Mouse (Mus musculus): ENCODE results near the gene Coasy. TPM values are rescaled to one million over a fixed set of nuclear protein-coding genes. Genes with fewer than 3 reads are reported as not detected.
A peak's percentile ranks its signal among the peaks of the same experiment; 100 is the strongest.

The Coasy gene
- polyA plus RNA-seq, 1 experiment from 2014 or later, result 37.5 TPM

- peaks cover 36% of the 10 kb centered on the region for H3K4me1 ChIP-seq
- H3K4me2 ChIP-seq, result no peak overlapping the region
- no peak for ATAC-seq (ENCODE audit: low FRiP score)
- peaks cover under 1% of the 10 kb centered on the region; the same call in 1 of the 2 replicates for H3K36me3 ChIP-seq
- H3K27ac ChIP-seq (replicated peaks), result no peak overlapping the region
- no peak overlapping the region for H3K4me3 ChIP-seq (replicated peaks)
- H3K9ac ChIP-seq (replicated peaks), result no peak overlapping the region
- peaks cover 41% of the 10 kb centered on the region for H3K27me3 ChIP-seq (replicated peaks)
- 67% methylated on average over 5 of the region's 5 CpGs for WGBS
- no peaks in the 10 kb centered on the region for H3K9me3 ChIP-seq (replicated peaks)
Measured at GRCm38 (mm10) chr11:101080421-101080820, 1.9 kb upstream of the Coasy start.

DNA sequence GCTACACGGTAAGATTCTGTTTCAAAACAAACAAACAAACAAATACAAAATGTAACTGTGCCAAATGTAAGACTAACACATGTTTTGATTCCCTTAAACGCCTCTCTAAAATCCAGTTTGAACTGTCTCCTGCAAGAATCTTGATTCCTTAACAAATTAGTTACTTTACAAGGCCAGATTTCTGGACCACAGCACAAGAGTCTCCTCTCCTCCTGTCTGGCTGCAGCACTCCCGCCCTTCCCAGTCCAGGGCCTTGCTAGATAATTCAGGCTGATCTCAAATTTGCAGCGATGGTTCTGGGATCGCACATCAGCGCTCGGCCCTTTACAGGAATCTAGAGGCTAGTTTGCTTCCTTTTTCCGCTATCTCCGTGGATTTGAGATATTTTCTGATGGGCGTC is 706 bp upstream of the Coasy start:
- H3K36me3 ChIP-seq, result peaks cover 2% of the 10 kb centered on the region; the same call in 1 of the 2 replicates
- H3K4me2 ChIP-seq, result peak overlapping the region; percentile 99
- H3K4me1 ChIP-seq, result peaks cover 49% of the 10 kb centered on the region
- peak overlapping the region; percentile 82 for H3K4me3 ChIP-seq (replicated peaks)
- ATAC-seq (ENCODE audit: low FRiP score), result no peak
- no peaks in the 10 kb centered on the region for H3K9me3 ChIP-seq (replicated peaks)
- H3K27ac ChIP-seq (replicated peaks), result peak overlapping the region; percentile 93
- WGBS, result 6% methylated on average over 10 of the region's 10 CpGs
- peaks cover 38% of the 10 kb centered on the region for H3K27me3 ChIP-seq (replicated peaks)
- H3K9ac ChIP-seq (replicated peaks), result peak overlapping the region; percentile 47

DNA sequence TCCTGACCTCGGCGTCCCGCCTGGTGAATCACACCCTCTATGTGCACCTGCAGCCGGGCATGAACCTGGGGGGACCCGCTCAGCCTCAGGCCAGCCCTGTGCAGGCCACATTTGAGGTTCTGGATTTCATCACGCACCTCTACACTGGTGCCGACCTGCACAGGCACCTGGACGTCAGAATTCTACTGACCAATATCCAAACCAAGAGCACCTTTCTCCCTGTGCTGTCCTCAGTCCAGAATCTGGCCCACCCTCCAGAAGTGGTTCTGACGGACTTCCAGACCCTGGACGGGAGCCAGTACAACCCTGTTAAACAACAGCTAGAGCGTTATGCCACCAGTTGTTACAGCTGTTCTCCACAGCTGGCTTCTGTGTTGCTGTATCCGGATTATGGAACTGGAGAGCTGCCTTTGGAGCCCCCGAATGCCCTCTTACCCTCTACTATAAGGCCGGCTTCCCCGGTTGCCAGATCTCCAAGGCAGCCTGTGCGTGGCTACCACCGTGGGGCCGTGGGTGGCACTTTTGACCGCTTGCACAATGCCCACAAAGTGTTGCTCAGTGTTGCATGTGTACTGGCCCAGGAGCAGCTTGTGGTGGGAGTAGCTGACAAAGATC is 825 bp downstream of the Coasy start:
- peaks cover 59% of the 10 kb centered on the region for H3K4me1 ChIP-seq
- H3K36me3 ChIP-seq, result 0 out of 2 replicates have a peak, but pooled peaks cover 2% of the 10 kb centered on the region
- peak overlapping the region; percentile 93 for H3K27ac ChIP-seq (replicated peaks)
- H3K9me3 ChIP-seq (replicated peaks), result no peaks in the 10 kb centered on the region
- H3K4me3 ChIP-seq (replicated peaks), result peak overlapping the region; percentile 82
- H3K9ac ChIP-seq (replicated peaks), result peak overlapping the region; percentile 91
- 38% methylated on average over 19 of the region's 19 CpGs for WGBS
- peak overlapping the region; percentile 99 for H3K4me2 ChIP-seq
- ATAC-seq (ENCODE audit: low FRiP score), result peak; percentile 2; the same call in 1 of the 2 replicates
- peaks cover 22% of the 10 kb centered on the region for H3K27me3 ChIP-seq (replicated peaks)

DNA sequence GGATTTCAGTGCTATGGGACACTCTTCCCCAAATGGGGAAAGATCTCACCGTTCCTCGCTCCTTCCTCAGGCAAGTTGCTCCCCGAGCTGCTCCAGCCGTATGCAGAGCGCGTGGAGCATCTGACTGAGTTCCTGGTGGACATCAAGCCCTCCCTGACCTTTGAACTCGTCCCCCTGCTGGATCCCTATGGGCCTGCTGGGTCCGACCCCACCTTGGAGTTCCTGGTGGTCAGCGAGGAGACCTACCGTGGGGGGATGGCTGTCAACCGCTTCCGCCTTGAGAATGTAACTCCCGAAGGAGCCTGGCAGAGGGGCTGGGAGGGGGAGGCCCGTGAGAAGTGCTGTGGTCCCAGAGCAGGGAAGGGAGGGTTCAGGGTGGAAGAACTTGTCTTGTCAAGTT is 1.9 kb downstream of the Coasy start:
- ATAC-seq (ENCODE audit: low FRiP score), result no peak
- Histone ChIP-seq H3K9me3 (replicated peaks) (no peaks in the 10 kb centered on the region), H3K4me1 (peaks cover 65% of the 10 kb centered on the region), H3K36me3 (peaks cover 5% of the 10 kb centered on the region), H3K9ac (replicated peaks) (no peak overlapping the region), H3K27ac (replicated peaks) (no peak overlapping the region), H3K4me3 (replicated peaks) (no peak overlapping the region), H3K27me3 (replicated peaks) (peaks cover 12% of the 10 kb centered on the region), H3K4me2 (no peak overlapping the region)
- WGBS, result 87% methylated on average over 14 of the region's 14 CpGs

- no peak overlapping the region for H3K4me2 ChIP-seq
- no peak overlapping the region for H3K4me3 ChIP-seq (replicated peaks)
- H3K4me1 ChIP-seq, result peaks cover 60% of the 10 kb centered on the region
- H3K27ac ChIP-seq (replicated peaks), result no peak overlapping the region
- H3K36me3 ChIP-seq, result peaks cover 11% of the 10 kb centered on the region
- no peak for ATAC-seq (ENCODE audit: low FRiP score)
- H3K27me3 ChIP-seq (replicated peaks), result peaks cover 6% of the 10 kb centered on the region
- H3K9ac ChIP-seq (replicated peaks), result no peak overlapping the region
- H3K9me3 ChIP-seq (replicated peaks), result no peaks in the 10 kb centered on the region
- WGBS, result 92% methylated on average over 12 of the region's 12 CpGs
Measured at GRCm38 (mm10) chr11:101084811-101085210, 2.4 kb downstream of the Coasy start.

- H3K9ac ChIP-seq (replicated peaks), result peak overlapping the region; percentile 78
- no peak for ATAC-seq (ENCODE audit: low FRiP score)
- WGBS, result 92% methylated on average over 18 of the region's 18 CpGs
- H3K4me3 ChIP-seq (replicated peaks), result 0 out of 2 replicates have a peak overlapping the region, but pooled peaks have one; percentile 75
- H3K4me1 ChIP-seq, result peaks cover 59% of the 10 kb centered on the region
- H3K9me3 ChIP-seq (replicated peaks), result no peaks in the 10 kb centered on the region
- H3K4me2 ChIP-seq, result peak overlapping the region; percentile 89
- H3K36me3 ChIP-seq, result peaks cover 20% of the 10 kb centered on the region
- no peaks in the 10 kb centered on the region for H3K27me3 ChIP-seq (replicated peaks)
- peak overlapping the region; percentile 91 for H3K27ac ChIP-seq (replicated peaks)
Measured at GRCm38 (mm10) chr11:101085617-101086322, 3.4 kb downstream of the Coasy start.

GRCm38 (mm10) chr11:101086323-101086674 is 3.9 kb downstream of the Coasy start:
- Histone ChIP-seq H3K4me1 (peaks cover 56% of the 10 kb centered on the region), H3K4me2 (peak overlapping the region; percentile 89), H3K9ac (replicated peaks) (peak overlapping the region; percentile 78), H3K9me3 (replicated peaks) (no peaks in the 10 kb centered on the region), H3K36me3 (peaks cover 25% of the 10 kb centered on the region), H3K27ac (replicated peaks) (peak overlapping the region; percentile 91), H3K27me3 (replicated peaks) (no peaks in the 10 kb centered on the region), H3K4me3 (replicated peaks) (peak overlapping the region; percentile 75)
- ATAC-seq (ENCODE audit: low FRiP score), result no peak
- 82% methylated on average over 6 of the region's 6 CpGs for WGBS

GRCm38 (mm10) chr11:101086756-101087681 is 4.7 kb downstream of the Coasy start, which contains the start of gene Mlx:
Mlx (plus strand) TSS chr11:101087277.
- ATAC-seq (ENCODE audit: low FRiP score), result peak; percentile 87
- Histone ChIP-seq H3K4me1 (peaks cover 49% of the 10 kb centered on the region), H3K9me3 (replicated peaks) (no peaks in the 10 kb centered on the region), H3K4me3 (replicated peaks) (peak within 1 kb of the TSS; percentile 75), H3K27me3 (replicated peaks) (no peaks in the 10 kb centered on the region), H3K9ac (replicated peaks) (peak within 1 kb of the TSS; percentile 78), H3K36me3 (peaks cover 33% of the 10 kb centered on the region), H3K4me2 (peak within 1 kb of the TSS; percentile 89), H3K27ac (replicated peaks) (peak within 1 kb of the TSS; percentile 91)
- WGBS, result under 1% methylated on average over 52 of the region's 52 CpGs

GRCm38 (mm10) chr11:101087682-101088055 is 5.3 kb downstream of the Coasy start:
- peaks cover 47% of the 10 kb centered on the region for H3K4me1 ChIP-seq
- H3K9ac ChIP-seq (replicated peaks), result peak overlapping the region; percentile 78
- H3K4me3 ChIP-seq (replicated peaks), result peak overlapping the region; percentile 75
- H3K36me3 ChIP-seq, result peaks cover 39% of the 10 kb centered on the region
- peak overlapping the region; percentile 91 for H3K27ac ChIP-seq (replicated peaks)
- 8% methylated on average over 8 of the region's 8 CpGs for WGBS
- ATAC-seq (ENCODE audit: low FRiP score), result no peak
- no peaks in the 10 kb centered on the region for H3K27me3 ChIP-seq (replicated peaks)
- H3K4me2 ChIP-seq, result peak overlapping the region; percentile 89
- no peaks in the 10 kb centered on the region for H3K9me3 ChIP-seq (replicated peaks)

DNA sequence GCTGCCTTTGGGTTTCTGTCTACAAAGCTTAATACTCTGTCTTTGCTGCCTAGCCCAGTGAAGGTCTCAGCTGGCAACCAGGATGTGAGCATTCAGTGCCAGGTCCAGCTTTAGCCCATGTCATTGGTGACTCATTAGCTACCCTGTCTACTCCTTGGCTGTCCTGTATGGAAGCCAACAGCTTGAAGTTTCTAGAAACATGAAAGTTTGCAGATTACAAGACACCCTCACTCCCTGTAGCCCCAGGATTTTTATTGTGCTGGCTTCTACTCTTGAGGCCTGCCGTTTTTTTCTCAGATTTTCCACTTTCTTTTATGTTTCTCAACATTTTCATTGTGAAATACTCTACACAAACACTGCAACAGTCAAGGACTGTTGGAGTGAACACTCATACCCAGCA is 7.6 kb downstream of the Coasy start:
- no peak overlapping the region for H3K4me3 ChIP-seq (replicated peaks)
- H3K27ac ChIP-seq (replicated peaks), result no peak overlapping the region
- H3K36me3 ChIP-seq, result peaks cover 50% of the 10 kb centered on the region
- no peaks in the 10 kb centered on the region for H3K9me3 ChIP-seq (replicated peaks)
- H3K4me2 ChIP-seq, result no peak overlapping the region
- H3K4me1 ChIP-seq, result peaks cover 44% of the 10 kb centered on the region
- 86% methylated on average over 1 of the region's 1 CpGs for WGBS
- H3K9ac ChIP-seq (replicated peaks), result no peak overlapping the region
- no peak for ATAC-seq (ENCODE audit: low FRiP score)
- H3K27me3 ChIP-seq (replicated peaks), result no peaks in the 10 kb centered on the region

DNA sequence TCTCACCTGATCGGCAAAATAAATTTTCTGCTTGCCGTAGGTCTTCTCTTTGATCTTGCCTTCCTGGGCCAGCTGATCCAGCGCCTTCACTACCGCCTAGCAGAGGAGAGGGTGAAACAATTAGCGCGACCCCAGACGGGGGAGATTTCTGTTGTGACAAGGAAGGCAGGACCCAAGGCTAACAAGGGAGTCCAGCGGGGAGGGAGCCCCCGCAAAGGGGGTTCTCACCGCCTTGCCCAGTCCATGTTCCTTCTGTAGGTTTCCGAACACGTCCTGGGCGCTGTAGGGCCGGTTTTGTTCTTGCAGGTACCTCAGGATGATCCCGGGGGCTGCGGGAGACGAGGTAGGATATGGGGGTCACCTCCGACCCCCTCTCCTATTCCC is 12.6 kb downstream of the Coasy start:
- Histone ChIP-seq H3K27ac (replicated peaks) (peak overlapping the region; percentile 95), H3K4me3 (replicated peaks) (peak overlapping the region; percentile 81), H3K27me3 (replicated peaks) (no peaks in the 10 kb centered on the region), H3K4me1 (peaks cover 23% of the 10 kb centered on the region), H3K9ac (replicated peaks) (peak overlapping the region; percentile 47), H3K4me2 (peak overlapping the region; percentile 90), H3K36me3 (peaks cover 71% of the 10 kb centered on the region), H3K9me3 (replicated peaks) (no peaks in the 10 kb centered on the region)
- ATAC-seq (ENCODE audit: low FRiP score), result 0 out of 2 replicates have a peak, but pooled peaks have one; percentile 29
- 0% methylated on average over 18 of the region's 18 CpGs for WGBS
